Mouse (Mus musculus): ENCODE results near the gene Sh3bp1.

Sh3bp1 gene

GRCm38 (mm10) chr15:78899740-78900584, at the start of gene Sh3bp1:
TSS of gene Sh3bp1 (plus strand) at chr15:78899768.
- DNase-seq (ENCODE audit: low spot score), result peak; percentile 71

- no peak for DNase-seq (ENCODE audit: low spot score)
These were observed 49.3 kb upstream of the Sh3bp1 start for GRCm38 (mm10) chr15:78850059-78850824.

- DNase-seq (ENCODE audit: low spot score), result no peak
These were observed 48.6 kb upstream of the Sh3bp1 start for GRCm38 (mm10) chr15:78850944-78851343.

- DNase-seq (ENCODE audit: low spot score), result peak; percentile 97
These were observed 47.9 kb upstream of the Sh3bp1 start for GRCm38 (mm10) chr15:78851505-78852153.

- DNase-seq (ENCODE audit: low spot score), result no peak
These were observed 44.1 kb upstream of the Sh3bp1 start, which contains the start of gene Lgals2 for GRCm38 (mm10) chr15:78855303-78855965. TSS of gene Lgals2 (minus strand) at chr15:78855529.

- DNase-seq (ENCODE audit: low spot score), result no peak
These were observed 42.6 kb upstream of the Sh3bp1 start for GRCm38 (mm10) chr15:78857009-78857408.

- no peak for DNase-seq (ENCODE audit: low spot score)
These were observed 40.3 kb upstream of the Sh3bp1 start for GRCm38 (mm10) chr15:78859311-78859710.

GRCm38 (mm10) chr15:78859714-78860113, 39.9 kb upstream of the Sh3bp1 start:
- DNase-seq (ENCODE audit: low spot score), result no peak

GRCm38 (mm10) chr15:78862280-78862679, 37.3 kb upstream of the Sh3bp1 start:
- no peak for DNase-seq (ENCODE audit: low spot score)

GRCm38 (mm10) chr15:78863154-78863553, 36.4 kb upstream of the Sh3bp1 start:
- DNase-seq (ENCODE audit: low spot score), result no peak

GRCm38 (mm10) chr15:78863852-78864253, 35.7 kb upstream of the Sh3bp1 start:
- DNase-seq (ENCODE audit: low spot score), result no peak

- DNase-seq (ENCODE audit: low spot score), result peak; percentile 33
These were observed 31.2 kb upstream of the Sh3bp1 start for GRCm38 (mm10) chr15:78868398-78868797.

GRCm38 (mm10) chr15:78868826-78869233, 30.7 kb upstream of the Sh3bp1 start:
- no peak for DNase-seq (ENCODE audit: low spot score)

GRCm38 (mm10) chr15:78869775-78870174, 29.8 kb upstream of the Sh3bp1 start:
- DNase-seq (ENCODE audit: low spot score), result peak; percentile 86

- no peak for DNase-seq (ENCODE audit: low spot score)
These were observed 27.5 kb upstream of the Sh3bp1 start for GRCm38 (mm10) chr15:78872021-78872608.

GRCm38 (mm10) chr15:78873803-78874435, 25.6 kb upstream of the Sh3bp1 start:
- DNase-seq (ENCODE audit: low spot score), result no peak

GRCm38 (mm10) chr15:78874989-78875388, 24.6 kb upstream of the Sh3bp1 start:
- no peak for DNase-seq (ENCODE audit: low spot score)

GRCm38 (mm10) chr15:78875537-78875936, 24.0 kb upstream of the Sh3bp1 start:
- DNase-seq (ENCODE audit: low spot score), result no peak

GRCm38 (mm10) chr15:78876258-78876696, 23.3 kb upstream of the Sh3bp1 start:
- DNase-seq (ENCODE audit: low spot score), result peak; percentile 87

GRCm38 (mm10) chr15:78876991-78877809, 22.4 kb upstream of the Sh3bp1 start, which contains the start of gene Gga1:
TSS of gene Gga1 (plus strand) at chr15:78877190.
- DNase-seq (ENCODE audit: low spot score), result peak; percentile 98
